Mouse (Mus musculus) erythroblast, embryonic 14.5 days (primary cell): ENCODE data around the gene Gal. TPM values are rescaled to one million over a fixed set of nuclear protein-coding genes. Genes with fewer than 3 reads are reported as not detected.

Experiments used
- H3K27me3 ChIP-seq: 2 replicates; pipeline ENCODE4 v1.6.1; 2012; ENCODE audit warnings: inconsistent platforms; ENCODE audit not compliant: control insufficient read depth
- H3K36me3 ChIP-seq: 2 replicates; pipeline ENCODE4 v1.6.1; 2012; ENCODE audit warnings: mild to moderate bottlenecking, inconsistent platforms; ENCODE audit not compliant: control insufficient read depth
- H3K4me1 ChIP-seq: 2 replicates; pipeline ENCODE4 v1.6.1; 2012; ENCODE audit warnings: inconsistent platforms; ENCODE audit not compliant: control insufficient read depth
- H3K4me3 ChIP-seq: replicated peaks from 2 replicates; pipeline ENCODE3; 2012; ENCODE audit warnings: moderate library complexity, mild to moderate bottlenecking, inconsistent platforms
- H3K9me3 ChIP-seq: 2 replicates; pipeline ENCODE4 v1.6.1; 2012; ENCODE audit warnings: low read length, inconsistent platforms, mixed read lengths; ENCODE audit not compliant: control insufficient read depth
- GATA1 ChIP-seq: IDR thresholded peaks from 2 replicates; pipeline ENCODE4 v1.6.1; 2012; ENCODE audit warnings: low read length, inconsistent platforms, mixed read lengths
- TAL1 ChIP-seq: IDR thresholded peaks from 3 replicates; pipeline ENCODE4 v1.6.1; 2012; ENCODE audit warnings: low read length, inconsistent platforms, mixed read lengths
- polyA plus RNA-seq: library from polyadenylated mRNA; stranded (reverse); fragments of >175 nt; gene quantifications from 2 replicates; pipeline ENCODE4 v1.2.3, GENCODE M21; 2012

Gal gene
- polyA plus RNA-seq, 1 experiment = not detected

- Histone ChIP-seq H3K4me3 (no peak overlapping the region), H3K9me3 (no peaks in the 10 kb centered on the region), H3K27me3 (no peaks in the 10 kb centered on the region), H3K4me1 (no peaks in the 10 kb centered on the region), H3K36me3 (peaks cover 37% of the 10 kb centered on the region)
- no peak for TF ChIP-seq GATA1
- TF ChIP-seq TAL1 = no peak
Observed at GRCm38 (mm10) chr19:3375945-3376495, 38.3 kb downstream of the Gal start.

- Histone ChIP-seq H3K27me3 (no peaks in the 10 kb centered on the region), H3K4me1 (no peaks in the 10 kb centered on the region), H3K36me3 (peaks cover 32% of the 10 kb centered on the region), H3K9me3 (no peaks in the 10 kb centered on the region), H3K4me3 (no peak overlapping the region)
- TF ChIP-seq GATA1 (no peak), TAL1 (no peak)
Observed at GRCm38 (mm10) chr19:3374028-3374427, 40.3 kb downstream of the Gal start.

GRCm38 (mm10) chr19:3373380-3373779 is 41.0 kb downstream of the Gal start:
- no peak for TF ChIP-seq GATA1
- TF ChIP-seq TAL1 = no peak
- H3K9me3 ChIP-seq = no peaks in the 10 kb centered on the region
- no peaks in the 10 kb centered on the region for H3K27me3 ChIP-seq
- H3K4me1 ChIP-seq = no peaks in the 10 kb centered on the region
- H3K36me3 ChIP-seq = peaks cover 38% of the 10 kb centered on the region
- no peak overlapping the region for H3K4me3 ChIP-seq

- TF ChIP-seq TAL1 (no peak), GATA1 (no peak)
- H3K4me3 ChIP-seq = no peak overlapping the region
- no peaks in the 10 kb centered on the region for H3K4me1 ChIP-seq
- no peaks in the 10 kb centered on the region for H3K27me3 ChIP-seq
- H3K36me3 ChIP-seq = peaks cover 40% of the 10 kb centered on the region
- H3K9me3 ChIP-seq = no peaks in the 10 kb centered on the region
Observed at GRCm38 (mm10) chr19:3368276-3368675, 46.1 kb downstream of the Gal start.

- no peaks in the 10 kb centered on the region for H3K27me3 ChIP-seq
- no peak overlapping the region for H3K4me3 ChIP-seq
- H3K4me1 ChIP-seq = peaks cover 8% of the 10 kb centered on the region; the same call in 1 of the 2 replicates
- TF ChIP-seq GATA1 = no peak
- TF ChIP-seq TAL1 = no peak
- H3K9me3 ChIP-seq = no peaks in the 10 kb centered on the region
- H3K36me3 ChIP-seq = peaks cover 36% of the 10 kb centered on the region
Observed at GRCm38 (mm10) chr19:3365089-3365488, 49.3 kb downstream of the Gal start.

- Histone ChIP-seq H3K27me3 (no peaks in the 10 kb centered on the region), H3K36me3 (peaks cover 29% of the 10 kb centered on the region), H3K4me3 (no peak overlapping the region), H3K4me1 (peaks cover 8% of the 10 kb centered on the region; the same call in 1 of the 2 replicates), H3K9me3 (no peaks in the 10 kb centered on the region)
- no peak for TF ChIP-seq GATA1
- TF ChIP-seq TAL1 = no peak
Observed at GRCm38 (mm10) chr19:3363510-3363909, 50.8 kb downstream of the Gal start.

Other genes starting within 250 kb of the Gal start
- gene Mrpl21, start 131.6 kb downstream of the Gal start, polyA plus RNA-seq = 1.4 and 1.6 TPM in 2 replicates
- gene Ighmbp2, start 131.5 kb downstream of the Gal start, polyA plus RNA-seq = 0.26 and 0.30 TPM in 2 replicates
- gene Cpt1a, start 92.2 kb downstream of the Gal start, polyA plus RNA-seq = 0.04 and 0.29 TPM in 2 replicates
- gene Tesmin, start 25.7 kb downstream of the Gal start, polyA plus RNA-seq = 0.02 TPM in 2 replicates
- 6.2 and 7.3 TPM in 2 replicates for gene Ppp6r3, start 161.2 kb upstream of the Gal start, polyA plus RNA-seq